ENCODE assay signal across 8 mouse cellular contexts in the genomic region with DNA sequence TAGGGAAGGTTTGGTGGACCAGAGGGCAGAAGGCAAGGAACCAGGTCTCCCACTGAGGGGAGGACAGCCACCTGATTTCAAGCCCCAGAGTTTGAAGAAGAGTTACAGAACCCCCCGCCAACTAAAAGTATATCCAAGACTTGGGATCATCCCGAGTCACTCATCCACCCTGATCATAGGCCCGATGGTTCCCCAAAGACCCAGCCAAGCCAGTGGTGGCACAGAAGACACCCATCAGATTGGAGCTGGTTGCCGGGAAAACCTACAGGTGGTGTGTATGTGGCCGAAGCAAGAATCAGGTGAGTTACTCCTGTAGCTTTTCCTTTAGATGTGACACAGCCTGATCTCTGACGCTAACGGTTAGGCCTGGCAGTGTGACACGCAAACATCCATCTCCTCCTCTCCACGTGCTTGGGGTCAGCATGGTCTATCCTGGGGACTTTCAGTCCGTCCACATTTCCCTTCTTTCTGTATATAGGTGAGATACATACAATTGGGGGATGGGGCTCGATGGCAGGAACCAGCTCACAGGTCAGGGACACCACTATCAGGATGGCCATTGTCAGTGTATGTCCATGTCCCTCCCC. TPM values are rescaled to one million over a fixed set of nuclear protein-coding genes. Genes with fewer than 3 reads are reported as not detected.
DNase-seq lines count a peak whose midpoint lies in the region; ATAC-seq and TF ChIP-seq lines count a peak whose summit lies in the region.

No protein-coding gene starts in this region.

- peak; percentile 35 for DNase-seq in kidney, adult 18-20 months
- no peak for DNase-seq in kidney, postnatal 4 days
- DNase-seq in hindbrain, embryonic 11.5 days (ENCODE audit: low spot score) = no peak
- no peak for DNase-seq in midbrain, embryonic 11.5 days (ENCODE audit: low spot score, missing footprints)
- no peak for DNase-seq in left cerebral cortex, adult 8-10 months (ENCODE audit: low spot score in 2 of 2)
- no peak for DNase-seq in left cerebral cortex, postnatal 10 days (ENCODE audit: extremely low spot score in 1 of 2, low spot score in 2 of 2)
- no peak for DNase-seq in right cerebral cortex, postnatal 36 days (ENCODE audit: low spot score in 2 of 2)

- H3K9me3 ChIP-seq in hindbrain, embryonic 11.5 days (ENCODE audit: control insufficient read depth, low read length) = no peaks in the 10 kb centered on the region
- no peaks in the 10 kb centered on the region for H3K9me3 ChIP-seq in midbrain, embryonic 11.5 days (ENCODE audit: control insufficient read depth, low read length)

- intact Hi-C loops in left cerebral cortex, postnatal 10 days (cut with DNase I) = no loop called here

- peaks cover 27% of the 10 kb centered on the region for H3K4me1 ChIP-seq in bone marrow macrophage, adult 2 months (ENCODE audit: control insufficient read depth, insufficient read depth, low read length)
- H3K4me1 ChIP-seq in hindbrain, embryonic 11.5 days (replicated peaks; ENCODE audit: control insufficient read depth, insufficient read depth, low read length) = 0 out of 2 replicates have a peak, but pooled peaks cover 3% of the 10 kb centered on the region
- H3K4me1 ChIP-seq in midbrain, embryonic 11.5 days (ENCODE audit: control insufficient read depth, insufficient read depth, low read length) = peaks cover 6% of the 10 kb centered on the region

- H3K9ac ChIP-seq in hindbrain, embryonic 11.5 days (ENCODE audit: low read depth, low read length) = no peak overlapping the region; the same call in 1 of the 2 replicates
- no peak overlapping the region; the same call in 1 of the 2 replicates for H3K9ac ChIP-seq in midbrain, embryonic 11.5 days (ENCODE audit: low read length)

- H3K27ac ChIP-seq in bone marrow macrophage, adult 2 months (ENCODE audit: insufficient read depth, low read depth, low read length) = no peak overlapping the region
- no peak overlapping the region for H3K27ac ChIP-seq in hindbrain, embryonic 11.5 days (ENCODE audit: low read depth, low read length)
- H3K27ac ChIP-seq in midbrain, embryonic 11.5 days (ENCODE audit: low read depth, low read length) = no peak overlapping the region

- peak overlapping the region; percentile 75 for H3K4me2 ChIP-seq in hindbrain, embryonic 11.5 days (replicated peaks; ENCODE audit: low read depth, low read length)
- H3K4me2 ChIP-seq in midbrain, embryonic 11.5 days = peak overlapping the region; percentile 64

- TF ChIP-seq CTCF in bone marrow macrophage, adult 2 months (IDR thresholded peaks at IDR 0.05; ENCODE audit: low read depth, low read length) = no peak

- 66% methylated on average over 11 of the region's 11 CpGs for WGBS in hindbrain, embryonic 11.5 days
- WGBS in midbrain, embryonic 11.5 days = 71% methylated on average over 11 of the region's 11 CpGs

- H3K27me3 ChIP-seq in hindbrain, embryonic 11.5 days (ENCODE audit: control insufficient read depth, insufficient read depth, low read length) = no peaks in the 10 kb centered on the region
- no peaks in the 10 kb centered on the region for H3K27me3 ChIP-seq in midbrain, embryonic 11.5 days (ENCODE audit: control insufficient read depth, insufficient read depth, low read length)

- ATAC-seq in hindbrain, embryonic 11.5 days (ENCODE audit: low FRiP score) = no peak
- ATAC-seq in midbrain, embryonic 11.5 days (ENCODE audit: low FRiP score) = no peak

- peak overlapping the region; percentile 60 for H3K4me3 ChIP-seq in bone marrow macrophage, adult 2 months (ENCODE audit: insufficient read depth, low read length)
- H3K4me3 ChIP-seq in hindbrain, embryonic 11.5 days (ENCODE audit: low read depth, low read length) = peak overlapping the region; percentile 33
- peak overlapping the region; percentile 34 for H3K4me3 ChIP-seq in midbrain, embryonic 11.5 days (ENCODE audit: low read depth, low read length)

- H3K36me3 ChIP-seq in hindbrain, embryonic 11.5 days (ENCODE audit: control insufficient read depth, insufficient read depth, low read length) = peaks cover 10% of the 10 kb centered on the region
- H3K36me3 ChIP-seq in midbrain, embryonic 11.5 days (ENCODE audit: control insufficient read depth, insufficient read depth, low read length) = peaks cover 9% of the 10 kb centered on the region

- no peak for TF ChIP-seq POLR2A in bone marrow macrophage, adult 2 months (IDR thresholded peaks at IDR 0.05; ENCODE audit: borderline replicate concordance, low read depth, low read length)

RNA-seq across cellular contexts. Expression of a gene that starts 0.8 kb away (rescaled TPM):
- polyA plus RNA-seq in bone marrow macrophage, adult 2 months (2012; ENCODE audit: insufficient read depth, insufficient read length, missing spikeins) = 45.2 and 50.2 TPM in 2 replicates
- polyA plus RNA-seq in hindbrain, embryonic 11.5 days (2014; fragmentation: Nextera tagmentation; extraction: Ambion mirVana) = 11.8 and 14.8 TPM in 2 replicates
- 13.4 and 19.0 TPM in 2 replicates for polyA plus RNA-seq in midbrain, embryonic 11.5 days (2014; fragmentation: Nextera tagmentation; extraction: Ambion mirVana)
- total RNA-seq in left cerebral cortex, adult 8-10 months (2022) = 10 to 100 TPM; 44.0 to 61.2 (median 54.6) TPM
- total RNA-seq in left cerebral cortex, postnatal 10 days (2021) = 10 to 100 TPM; 34.6 to 37.8 TPM

RNA-seq across cellular contexts. Expression of a gene that starts 13.9 kb away (rescaled TPM):
- 12.3 and 13.6 TPM in 2 replicates for polyA plus RNA-seq in bone marrow macrophage, adult 2 months (2012; ENCODE audit: insufficient read depth, insufficient read length, missing spikeins)
- 16.9 and 18.6 TPM in 2 replicates for polyA plus RNA-seq in hindbrain, embryonic 11.5 days (2014; fragmentation: Nextera tagmentation; extraction: Ambion mirVana)
- polyA plus RNA-seq in midbrain, embryonic 11.5 days (2014; fragmentation: Nextera tagmentation; extraction: Ambion mirVana) = 13.4 and 16.1 TPM in 2 replicates
- 10 to 100 TPM; 35.3 to 39.6 (median 37.6) TPM for total RNA-seq in left cerebral cortex, adult 8-10 months (2022)
- 10 to 100 TPM; 48.3 to 51.6 TPM for total RNA-seq in left cerebral cortex, postnatal 10 days (2021)

RNA-seq across cellular contexts. Expression of a gene that starts 16.8 kb away (rescaled TPM):
- 125 and 142 TPM in 2 replicates for polyA plus RNA-seq in bone marrow macrophage, adult 2 months (2012; ENCODE audit: insufficient read depth, insufficient read length, missing spikeins)
- polyA plus RNA-seq in hindbrain, embryonic 11.5 days (2014; fragmentation: Nextera tagmentation; extraction: Ambion mirVana) = 468 and 507 TPM in 2 replicates
- polyA plus RNA-seq in midbrain, embryonic 11.5 days (2014; fragmentation: Nextera tagmentation; extraction: Ambion mirVana) = 477 and 517 TPM in 2 replicates
- total RNA-seq in left cerebral cortex, adult 8-10 months (2022) = 100 to 1,000 TPM; 117 to 140 (median 132) TPM
- total RNA-seq in left cerebral cortex, postnatal 10 days (2021) = 100 to 1,000 TPM; 153 to 159 TPM

RNA-seq across cellular contexts. Expression of a gene that starts 23.2 kb away (rescaled TPM):
- 40.4 and 48.7 TPM in 2 replicates for polyA plus RNA-seq in bone marrow macrophage, adult 2 months (2012; ENCODE audit: insufficient read depth, insufficient read length, missing spikeins)
- polyA plus RNA-seq in hindbrain, embryonic 11.5 days (2014; fragmentation: Nextera tagmentation; extraction: Ambion mirVana) = 4.1 and 4.2 TPM in 2 replicates
- polyA plus RNA-seq in midbrain, embryonic 11.5 days (2014; fragmentation: Nextera tagmentation; extraction: Ambion mirVana) = 3.5 and 4.3 TPM in 2 replicates
- total RNA-seq in left cerebral cortex, adult 8-10 months (2022) = 100 to 1,000 TPM; 141 to 184 (median 161) TPM
- total RNA-seq in left cerebral cortex, postnatal 10 days (2021) = 10 to 100 TPM; 66.9 to 71.6 TPM

RNA-seq across cellular contexts. Expression of a gene that starts 56.9 kb away (rescaled TPM):
- 2.5 and 3.0 TPM in 2 replicates for polyA plus RNA-seq in bone marrow macrophage, adult 2 months (2012; ENCODE audit: insufficient read depth, insufficient read length, missing spikeins)
- 5.7 and 9.1 TPM in 2 replicates for polyA plus RNA-seq in hindbrain, embryonic 11.5 days (2014; fragmentation: Nextera tagmentation; extraction: Ambion mirVana)
- polyA plus RNA-seq in midbrain, embryonic 11.5 days (2014; fragmentation: Nextera tagmentation; extraction: Ambion mirVana) = 7.0 and 12.0 TPM in 2 replicates
- 10 to 100 TPM; 65.6 to 80.8 (median 72.9) TPM for total RNA-seq in left cerebral cortex, adult 8-10 months (2022)
- total RNA-seq in left cerebral cortex, postnatal 10 days (2021) = 10 to 100 TPM; 15.0 to 18.4 TPM
